ENCODE assay signal across 21 mouse cellular contexts in the genomic region with DNA sequence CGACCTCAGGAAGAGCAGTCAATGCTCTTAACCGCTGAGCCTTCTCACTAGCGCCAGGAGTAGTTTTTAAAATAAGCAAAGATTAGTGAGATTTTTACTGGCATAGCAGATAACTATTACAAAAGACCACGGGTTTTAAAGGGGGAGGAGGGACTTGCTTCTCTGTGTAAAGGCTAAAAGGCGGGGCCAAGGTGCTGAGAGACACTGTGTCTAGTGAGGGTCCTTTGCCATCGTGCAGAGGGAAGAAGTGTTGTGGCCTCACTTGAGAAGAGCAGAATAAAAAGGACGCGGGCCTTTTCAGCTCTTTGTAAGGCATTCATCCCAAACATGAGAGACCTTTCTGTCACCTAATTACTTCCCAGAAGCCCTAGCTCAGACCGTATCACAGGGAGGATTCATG. TPM values are rescaled to one million over a fixed set of nuclear protein-coding genes. Genes with fewer than 3 reads are reported as not detected.
DNase-seq lines count a peak whose midpoint lies in the region; ATAC-seq lines count a peak whose summit lies in the region.
"Had no signal": no experiment of that assay in that cellular context is flagged by ENCODE, and none has a peak within 500 bp of the region (broad histone marks: within the 10 kb centered on the region; RNA-seq: fewer than 3 reads in every experiment).

No protein-coding gene starts in this region.

- H3K36me3 ChIP-seq in forebrain, embryonic 12.5 days (replicated peaks): no peaks in the 10 kb centered on the region
- H3K36me3 ChIP-seq in forebrain, embryonic 15.5 days: no peaks in the 10 kb centered on the region
- no peaks in the 10 kb centered on the region for H3K36me3 ChIP-seq in midbrain, embryonic 10.5 days
- no peaks in the 10 kb centered on the region for H3K36me3 ChIP-seq in midbrain, embryonic 15.5 days (replicated peaks)
- H3K36me3 ChIP-seq: hindbrain, embryonic 13.5 days had no signal

- no peak overlapping the region for H3K4me3 ChIP-seq in forebrain, embryonic 12.5 days (replicated peaks)
- H3K4me3 ChIP-seq in forebrain, embryonic 15.5 days: no peak overlapping the region
- 0 out of 2 replicates have a peak overlapping the region, but pooled peaks have one; percentile 14 for H3K4me3 ChIP-seq in midbrain, embryonic 10.5 days
- H3K4me3 ChIP-seq in midbrain, embryonic 15.5 days: no peak overlapping the region
- H3K4me3 ChIP-seq: hindbrain, embryonic 13.5 days had no signal

- no peak overlapping the region for H3K4me2 ChIP-seq in forebrain, embryonic 12.5 days
- no peak overlapping the region for H3K4me2 ChIP-seq in forebrain, embryonic 15.5 days (replicated peaks)
- no peak overlapping the region for H3K4me2 ChIP-seq in midbrain, embryonic 15.5 days
- H3K4me2 ChIP-seq: hindbrain, embryonic 13.5 days had no signal

- WGBS in forebrain, embryonic 12.5 days: 5% methylated on average over 9 of the region's 9 CpGs
- 5% methylated on average over 9 of the region's 9 CpGs for WGBS in forebrain, embryonic 15.5 days
- WGBS in midbrain, embryonic 10.5 days: 5% methylated on average over 9 of the region's 9 CpGs
- WGBS in midbrain, embryonic 15.5 days: 7% methylated on average over 9 of the region's 9 CpGs

- H3K4me1 ChIP-seq in forebrain, embryonic 12.5 days: peaks cover 32% of the 10 kb centered on the region
- peaks cover 13% of the 10 kb centered on the region for H3K4me1 ChIP-seq in forebrain, embryonic 15.5 days
- H3K4me1 ChIP-seq in midbrain, embryonic 10.5 days: peaks cover 54% of the 10 kb centered on the region
- peaks cover 8% of the 10 kb centered on the region for H3K4me1 ChIP-seq in midbrain, embryonic 15.5 days

- H3K27me3 ChIP-seq in forebrain, embryonic 12.5 days: 0 out of 2 replicates have a peak, but pooled peaks cover 4% of the 10 kb centered on the region
- H3K27me3 ChIP-seq in forebrain, embryonic 15.5 days: no peaks in the 10 kb centered on the region
- peaks cover 34% of the 10 kb centered on the region for H3K27me3 ChIP-seq in midbrain, embryonic 10.5 days (ENCODE audit: low read depth, poor library complexity, severe bottlenecking)
- 0 out of 2 replicates have a peak, but pooled peaks cover 6% of the 10 kb centered on the region for H3K27me3 ChIP-seq in midbrain, embryonic 15.5 days (replicated peaks)

- no peak overlapping the region for H3K9ac ChIP-seq in forebrain, embryonic 12.5 days
- no peak overlapping the region for H3K9ac ChIP-seq in forebrain, embryonic 15.5 days (replicated peaks)
- H3K9ac ChIP-seq in midbrain, embryonic 15.5 days: no peak overlapping the region
- H3K9ac ChIP-seq: hindbrain, embryonic 13.5 days had no signal

- H3K9me3 ChIP-seq in forebrain, embryonic 12.5 days: no peaks in the 10 kb centered on the region
- H3K9me3 ChIP-seq in forebrain, embryonic 15.5 days: no peaks in the 10 kb centered on the region
- H3K9me3 ChIP-seq in midbrain, embryonic 10.5 days (replicated peaks): no peaks in the 10 kb centered on the region
- no peaks in the 10 kb centered on the region for H3K9me3 ChIP-seq in midbrain, embryonic 15.5 days
- H3K9me3 ChIP-seq: hindbrain, embryonic 13.5 days had no signal

- H3K27ac ChIP-seq in forebrain, embryonic 12.5 days: 0 out of 2 replicates have a peak overlapping the region, but pooled peaks have one; percentile 46
- no peak overlapping the region for H3K27ac ChIP-seq in forebrain, embryonic 15.5 days (replicated peaks)
- peak overlapping the region; percentile 73 for H3K27ac ChIP-seq in midbrain, embryonic 10.5 days (replicated peaks)
- no peak overlapping the region for H3K27ac ChIP-seq in midbrain, embryonic 15.5 days
- H3K27ac ChIP-seq: hindbrain, embryonic 13.5 days had no signal

- peak; percentile 46 for DNase-seq in midbrain, embryonic 10.5 days (ENCODE audit: low spot score)
- peak; percentile 63 for DNase-seq in embryo, embryonic 10 days (ENCODE audit: low spot score)
- peak; percentile 32 for DNase-seq in retina, embryonic 14.5 days (ENCODE audit: low spot score)
- DNase-seq in urinary bladder, adult 18-20 months (ENCODE audit: low spot score in 2 of 2): no peak
- DNase-seq: adrenal gland, postnatal 25 days; cerebellum, adult 11-12 months; cerebellum, postnatal 36 days; gastrocnemius, postnatal 36 days; kidney, postnatal 36 days; left cerebral cortex, postnatal 4 days; liver; lung, postnatal 36 days; right cerebral cortex, adult 18-20 months; thymus, postnatal 25 days had no signal

- peak; percentile 43; the same call in 1 of the 2 replicates for ATAC-seq in forebrain, embryonic 12.5 days (ENCODE audit: low FRiP score)
- no peak for ATAC-seq in forebrain, embryonic 15.5 days (replicated peaks)
- ATAC-seq in midbrain, embryonic 15.5 days (replicated peaks): no peak
- ATAC-seq: intestine, embryonic 16.5 days had no signal

RNA-seq across cellular contexts. Expression of a gene that starts 2.9 kb away (rescaled TPM):
- 2.1 and 4.3 TPM in 2 replicates for polyA plus RNA-seq in forebrain, embryonic 12.5 days (2016; fragmentation: Nextera tagmentation; extraction: Ambion mirVana)
- 0.60 and 1.3 TPM in 2 replicates for polyA plus RNA-seq in forebrain, embryonic 15.5 days (2015; fragmentation: Nextera tagmentation; extraction: Ambion mirVana)
- polyA plus RNA-seq in midbrain, embryonic 10.5 days (2016; fragmentation: Nextera tagmentation; extraction: Ambion mirVana): 1.2 and 2.8 TPM in 2 replicates
- 1.4 TPM in 2 replicates for polyA plus RNA-seq in midbrain, embryonic 15.5 days (2015; fragmentation: Nextera tagmentation; extraction: Ambion mirVana)

RNA-seq across cellular contexts. Expression of a gene that starts 23.5 kb away (rescaled TPM):
- polyA plus RNA-seq in forebrain, embryonic 12.5 days (2016; fragmentation: Nextera tagmentation; extraction: Ambion mirVana): 4.7 and 5.3 TPM in 2 replicates
- polyA plus RNA-seq in forebrain, embryonic 15.5 days (2015; fragmentation: Nextera tagmentation; extraction: Ambion mirVana): 2.1 and 3.7 TPM in 2 replicates
- polyA plus RNA-seq in midbrain, embryonic 10.5 days (2016; fragmentation: Nextera tagmentation; extraction: Ambion mirVana): 6.1 and 8.1 TPM in 2 replicates
- 4.4 and 4.8 TPM in 2 replicates for polyA plus RNA-seq in midbrain, embryonic 15.5 days (2015; fragmentation: Nextera tagmentation; extraction: Ambion mirVana)

RNA-seq across cellular contexts. Expression of a gene that starts 43.3 kb away (rescaled TPM):
- polyA plus RNA-seq in forebrain, embryonic 12.5 days (2016; fragmentation: Nextera tagmentation; extraction: Ambion mirVana): 0.31 TPM in 1 of 2 replicates, not detected in the other
- polyA plus RNA-seq in forebrain, embryonic 15.5 days (2015; fragmentation: Nextera tagmentation; extraction: Ambion mirVana): 0.18 and 0.24 TPM in 2 replicates
- 0.14 and 0.19 TPM in 2 replicates for polyA plus RNA-seq in midbrain, embryonic 10.5 days (2016; fragmentation: Nextera tagmentation; extraction: Ambion mirVana)
- 0.56 TPM in 1 of 2 replicates, not detected in the other for polyA plus RNA-seq in midbrain, embryonic 15.5 days (2015; fragmentation: Nextera tagmentation; extraction: Ambion mirVana)
- polyA plus RNA-seq: heart, embryonic 16.5 days; liver, embryonic 16.5 days had no signal

Comparison
In these comparisons a context has a peak if more than half of its experiments do, and no peak if none do; other contexts are left out.
1. H3K27ac ChIP-seq: peak in forebrain, embryonic 12.5 days (single experiment) and midbrain, embryonic 10.5 days (single experiment); none in forebrain, embryonic 15.5 days (single experiment) and midbrain, embryonic 15.5 days (single experiment).
2. DNase-seq: peak in midbrain, embryonic 10.5 days (single experiment), embryo, embryonic 10 days (single experiment) and retina, embryonic 14.5 days (single experiment); none in urinary bladder, adult 18-20 months (0 of 2).